Mouse (Mus musculus) liver, postnatal 0 days (tissue): ENCODE data around the gene Arf3. TPM values are rescaled to one million over a fixed set of nuclear protein-coding genes. Genes with fewer than 3 reads are reported as not detected.

Source experiments
- ATAC-seq: fragments of 200-750 bp; cut with Nextera tagmentation; 2 replicates; pipeline ENCODE4 v1.8.0; 2017; ENCODE audit warnings: mild to moderate bottlenecking, moderate library complexity
- DNase-seq: peaks from one replicate; pipeline ENCODE4 v3.0.0-alpha.2; 2016
- H3K27ac ChIP-seq: fragments of 300-500 bp; sonication (generic); 2 replicates; pipeline ENCODE4 v1.5.1; 2014; ENCODE audit warnings: antibody characterized with exemption, moderate library complexity, mild to moderate bottlenecking, low read depth
- H3K27me3 ChIP-seq: fragments of 300-500 bp; sonication (generic); 2 replicates; pipeline ENCODE4 v1.6.1; 2014; ENCODE audit warnings: low read length, control low read depth, mixed read lengths; ENCODE audit not compliant: insufficient read depth
- H3K36me3 ChIP-seq: fragments of 300-500 bp; sonication (generic); replicated peaks from 2 replicates; pipeline ENCODE4 v1.6.1; 2014; ENCODE audit warnings: mild to moderate bottlenecking, control low read depth, low read length, moderate library complexity, mixed read lengths; ENCODE audit not compliant: insufficient read depth
- H3K4me1 ChIP-seq: fragments of 300-500 bp; sonication (generic); 2 replicates; pipeline ENCODE4 v1.6.1; 2014; ENCODE audit warnings: antibody characterized with exemption, mild to moderate bottlenecking, control low read depth; ENCODE audit not compliant: insufficient read depth
- H3K4me2 ChIP-seq: fragments of 300-500 bp; sonication (generic); 2 replicates; pipeline ENCODE4 v1.6.1; 2014; ENCODE audit warnings: low read depth, mild to moderate bottlenecking, low read length, moderate library complexity, mixed read lengths
- H3K4me3 ChIP-seq: fragments of 300-500 bp; sonication (generic); 2 replicates; pipeline ENCODE4 v1.5.1; 2014; ENCODE audit warnings: low read depth, low read length
- H3K9ac ChIP-seq: fragments of 300-500 bp; sonication (generic); replicated peaks from 2 replicates; pipeline ENCODE4 v1.6.1; 2014; ENCODE audit warnings: mild to moderate bottlenecking, moderate library complexity
- H3K9me3 ChIP-seq: fragments of 300-500 bp; sonication (generic); 2 replicates; pipeline ENCODE4 v1.6.1; 2016; ENCODE audit warnings: mild to moderate bottlenecking, control low read depth, low read length, mixed read lengths
- CTCF ChIP-seq: sonication (generic); IDR thresholded peaks from 2 replicates; pipeline ENCODE4 v1.5.1; 2016; ENCODE audit warnings: antibody characterized with exemption, low read depth
- EP300 ChIP-seq: IDR thresholded peaks from 2 replicates; pipeline ENCODE4 v1.6.1; 2016; ENCODE audit warnings: antibody characterized with exemption, low read depth, mild to moderate bottlenecking
- WGBS: fragments of 180-500 bp; shearing (Covaris S2); extraction: QIAGEN DNeasy Blood & Tissue Kit; methylation state at CpG from one replicate; pipeline ENCODE4 v1.1.7; 2014; ENCODE audit not compliant: insufficient replicate concordance; 5-methylcytosine and 5-hydroxymethylcytosine counted together
- polyA plus RNA-seq: library from polyadenylated mRNA; unstranded; fragments of >200 nt; fragmentation: Nextera tagmentation; extraction: Ambion mirVana; gene quantifications from 2 replicates; pipeline ENCODE4 v1.2.1, GENCODE M21; 2015

Gene Arf3
- polyA plus RNA-seq, 1 experiment from 2014 or later: 10.4 TPM

DNA sequence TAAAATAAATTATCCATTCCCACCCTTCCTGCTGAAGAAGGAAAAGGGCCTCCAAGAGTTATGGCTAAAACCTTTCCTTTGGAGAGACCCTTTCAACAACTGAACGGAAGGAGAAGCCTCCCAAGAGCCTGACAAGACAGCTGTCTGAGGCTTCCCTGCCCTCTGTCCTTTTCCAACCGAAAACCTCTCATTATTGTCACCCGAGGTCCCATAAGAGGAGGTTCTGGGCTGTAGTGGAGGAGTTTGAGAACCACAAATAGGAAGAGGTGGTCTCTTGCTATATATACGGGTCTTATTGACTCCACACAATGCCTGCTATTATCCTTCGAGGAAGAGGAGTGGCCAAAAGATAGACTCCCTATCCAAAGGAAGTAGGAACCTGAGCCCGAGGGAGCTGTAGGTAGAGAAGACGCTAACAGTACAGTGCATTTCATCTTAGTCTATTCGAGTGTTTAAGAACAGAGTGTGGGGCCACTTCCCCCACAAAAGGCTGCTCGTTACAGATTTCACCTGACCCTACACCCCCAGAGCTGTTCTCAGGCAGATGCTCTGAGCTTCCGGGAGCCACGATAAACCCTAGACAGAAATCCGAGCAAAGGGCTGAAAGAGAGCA is 8.9 kb upstream of the Arf3 start:
- Histone ChIP-seq H3K4me1 (peaks cover 20% of the 10 kb centered on the region), H3K27me3 (peaks cover 57% of the 10 kb centered on the region), H3K27ac (no peak overlapping the region), H3K4me2 (peak overlapping the region; percentile 79), H3K9ac (peak overlapping the region; percentile 46; the same call in 1 of the 2 replicates), H3K36me3 (no peaks in the 10 kb centered on the region), H3K4me3 (peak overlapping the region; percentile 49), H3K9me3 (no peaks in the 10 kb centered on the region)
- DNase-seq (no peak), ATAC-seq (no peak)
- TF ChIP-seq EP300: no peak
- TF ChIP-seq CTCF: no peak
- 11% methylated on average over 12 of the region's 12 CpGs for WGBS

DNA sequence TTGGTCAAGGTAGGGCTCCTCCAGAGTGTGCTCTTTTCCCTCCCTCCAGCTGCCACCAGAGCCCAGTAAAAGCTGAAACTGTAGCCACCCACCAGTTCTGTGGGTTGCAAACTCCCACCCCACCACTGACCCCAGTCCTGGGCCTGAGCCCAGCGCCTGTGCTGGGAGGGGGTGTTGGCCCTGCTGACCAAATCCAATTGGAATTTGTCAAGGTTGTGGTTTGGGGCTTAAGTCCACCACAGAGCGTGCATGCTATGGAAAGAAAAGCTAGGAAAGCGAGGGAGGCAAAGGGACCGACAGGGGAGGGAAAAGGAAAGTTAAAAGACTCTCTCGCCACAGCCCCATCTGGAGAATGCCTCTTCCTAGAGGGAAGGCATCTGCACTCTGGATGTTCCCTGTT is 5.2 kb upstream of the Arf3 start:
- peaks cover 29% of the 10 kb centered on the region for H3K27me3 ChIP-seq
- TF ChIP-seq EP300 (no peak), CTCF (no peak)

DNA sequence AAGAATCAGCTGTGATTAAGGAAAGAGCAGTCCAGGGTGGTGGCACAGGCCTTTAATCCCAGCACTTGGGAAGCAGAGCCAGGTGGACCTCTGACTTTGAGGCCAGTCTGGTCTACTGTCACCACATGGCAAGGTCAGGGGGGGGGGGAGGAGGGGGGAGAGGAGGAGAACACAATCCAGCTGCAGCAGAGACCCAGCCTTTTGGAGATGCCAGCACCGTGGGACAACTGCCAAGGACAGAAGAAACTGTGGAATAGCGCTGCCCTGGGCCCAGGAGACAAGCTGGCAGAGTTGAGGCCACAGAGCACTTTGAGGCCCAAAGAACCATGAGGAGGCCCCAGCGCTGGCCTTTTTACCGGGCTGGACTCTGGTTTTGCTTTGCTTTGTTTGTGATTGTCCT is 2.9 kb upstream of the Arf3 start:
- peaks cover 11% of the 10 kb centered on the region for H3K4me1 ChIP-seq
- H3K9me3 ChIP-seq: no peaks in the 10 kb centered on the region
- ATAC-seq (no peak), DNase-seq (no peak)
- no peak overlapping the region for H3K9ac ChIP-seq
- no peaks in the 10 kb centered on the region for H3K36me3 ChIP-seq
- H3K4me2 ChIP-seq: no peak overlapping the region
- TF ChIP-seq EP300 (no peak), CTCF (no peak)
- peaks cover 14% of the 10 kb centered on the region for H3K27me3 ChIP-seq
- WGBS: 72% methylated on average over 4 of the region's 4 CpGs
- H3K4me3 ChIP-seq: no peak overlapping the region
- no peak overlapping the region for H3K27ac ChIP-seq

More for the DNA sequence above, 5.2 kb upstream of the Arf3 start:
- no peak overlapping the region for H3K9ac ChIP-seq
- WGBS: 57% methylated on average over 5 of the region's 5 CpGs
- H3K9me3 ChIP-seq: no peaks in the 10 kb centered on the region
- no peak for DNase-seq
- no peak overlapping the region for H3K4me3 ChIP-seq
- H3K4me2 ChIP-seq: no peak overlapping the region
- no peaks in the 10 kb centered on the region for H3K36me3 ChIP-seq
- ATAC-seq: no peak
- peaks cover 19% of the 10 kb centered on the region for H3K4me1 ChIP-seq
- H3K27ac ChIP-seq: no peak overlapping the region

DNA sequence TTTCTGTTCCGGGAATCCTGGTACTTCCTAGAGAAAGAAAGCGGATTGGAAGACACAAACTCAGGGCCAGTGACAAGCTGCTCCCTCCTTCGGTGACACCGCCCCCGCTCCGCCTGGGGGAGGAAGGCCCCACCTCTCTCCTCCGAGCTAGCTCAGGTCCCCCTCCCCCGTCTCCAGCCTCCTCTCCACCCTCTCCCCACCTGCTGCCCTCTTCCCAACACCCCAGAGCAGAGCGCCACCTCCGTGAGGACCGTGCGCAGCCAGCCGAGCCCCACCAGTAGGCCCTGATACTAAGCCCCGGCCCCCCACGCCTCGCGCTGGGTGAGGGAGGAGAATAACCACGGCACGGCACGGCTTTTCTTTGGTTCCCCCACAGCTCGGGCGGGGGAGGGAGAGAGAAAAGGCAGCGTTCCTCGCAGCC is 803 bp downstream of the Arf3 start:
- peak overlapping the region; percentile 71 for H3K27ac ChIP-seq
- H3K4me1 ChIP-seq: peaks cover 14% of the 10 kb centered on the region
- H3K4me3 ChIP-seq: peak overlapping the region; percentile 84
- DNase-seq: peak; percentile 65
- peaks cover 7% of the 10 kb centered on the region for H3K36me3 ChIP-seq
- H3K4me2 ChIP-seq: peak overlapping the region; percentile 97
- under 1% methylated on average over 21 of the region's 24 CpGs for WGBS
- H3K9me3 ChIP-seq: no peaks in the 10 kb centered on the region
- TF ChIP-seq EP300 (no peak), CTCF (no peak; the same call in 1 of the 2 replicates)
- H3K9ac ChIP-seq: peak overlapping the region; percentile 82
- H3K27me3 ChIP-seq: peaks cover 8% of the 10 kb centered on the region
- ATAC-seq: peak; percentile 49

DNA sequence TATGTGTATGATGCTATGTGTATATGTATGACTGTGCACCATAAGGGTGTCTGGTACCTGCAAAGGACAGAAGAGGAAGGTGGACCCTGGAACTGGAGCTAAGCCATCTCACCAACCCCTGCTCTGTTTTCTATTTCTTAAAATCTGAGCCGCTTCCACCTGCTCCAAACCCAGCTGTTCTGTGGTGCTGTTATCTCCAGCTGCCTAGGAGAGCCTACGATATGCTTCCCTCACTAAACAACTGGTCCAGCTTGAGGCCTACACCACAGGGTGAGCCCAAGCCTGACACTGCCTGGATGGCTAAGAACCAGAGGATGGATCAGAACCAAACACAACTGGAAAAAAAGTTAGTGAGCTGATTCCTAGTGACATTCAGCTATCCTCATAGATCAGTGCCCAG is 8.9 kb downstream of the Arf3 start:
- 0 out of 2 replicates have a peak, but pooled peaks cover 4% of the 10 kb centered on the region for H3K4me1 ChIP-seq
- no peak overlapping the region for H3K4me2 ChIP-seq
- 0 out of 2 replicates have a peak, but pooled peaks cover 4% of the 10 kb centered on the region for H3K36me3 ChIP-seq
- no peaks in the 10 kb centered on the region for H3K9me3 ChIP-seq
- no peak overlapping the region for H3K27ac ChIP-seq
- no peak overlapping the region for H3K9ac ChIP-seq
- TF ChIP-seq CTCF: no peak
- TF ChIP-seq EP300: no peak
- no peak overlapping the region for H3K4me3 ChIP-seq
- DNase-seq (no peak), ATAC-seq (no peak)
- no peaks in the 10 kb centered on the region for H3K27me3 ChIP-seq
- 62% methylated on average over 2 of the region's 2 CpGs for WGBS

DNA sequence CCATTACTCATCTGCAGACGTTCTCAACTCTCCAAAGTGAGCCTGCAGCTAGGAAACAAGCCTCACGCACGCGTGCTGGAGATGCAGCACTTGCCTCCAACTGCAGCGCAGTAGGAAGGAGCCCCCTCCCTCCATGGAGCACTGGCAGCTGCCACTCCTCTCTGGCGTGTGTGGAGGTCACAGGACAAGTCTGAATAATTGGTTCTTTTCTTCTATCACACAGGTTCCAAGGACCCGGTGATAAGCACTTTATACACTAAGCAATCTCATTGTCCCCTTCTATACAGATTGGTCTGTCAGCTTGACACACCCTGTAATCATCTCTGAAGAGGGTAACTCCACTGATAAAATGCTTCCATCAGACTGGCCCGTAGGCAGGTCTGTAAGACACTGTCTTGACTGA is 10.0 kb downstream of the Arf3 start:
- ATAC-seq: no peak

More for the DNA sequence above, 10.0 kb downstream of the Arf3 start:
- TF ChIP-seq CTCF (no peak), EP300 (no peak)
- Histone ChIP-seq H3K4me3 (no peak overlapping the region), H3K4me1 (0 out of 2 replicates have a peak, but pooled peaks cover 4% of the 10 kb centered on the region), H3K36me3 (0 out of 2 replicates have a peak, but pooled peaks cover 2% of the 10 kb centered on the region), H3K27me3 (no peaks in the 10 kb centered on the region), H3K4me2 (no peak overlapping the region), H3K9ac (no peak overlapping the region), H3K27ac (no peak overlapping the region), H3K9me3 (no peaks in the 10 kb centered on the region)
- no peak for DNase-seq
- WGBS: 62% methylated on average over 8 of the region's 8 CpGs
